Mouse (Mus musculus) CD8-positive naive resting alpha-beta T cell, adult 2 months (primary cell): ENCODE results near the gene Prss53.

ENCODE experiments used
- DNase-seq, 2 experiments: peaks; one replicate each; pipeline ENCODE4 v3.0.0; 2022; ENCODE audit warnings: low read depth in 2 of 2, low spot score in 2 of 2

Gene Prss53

DNA sequence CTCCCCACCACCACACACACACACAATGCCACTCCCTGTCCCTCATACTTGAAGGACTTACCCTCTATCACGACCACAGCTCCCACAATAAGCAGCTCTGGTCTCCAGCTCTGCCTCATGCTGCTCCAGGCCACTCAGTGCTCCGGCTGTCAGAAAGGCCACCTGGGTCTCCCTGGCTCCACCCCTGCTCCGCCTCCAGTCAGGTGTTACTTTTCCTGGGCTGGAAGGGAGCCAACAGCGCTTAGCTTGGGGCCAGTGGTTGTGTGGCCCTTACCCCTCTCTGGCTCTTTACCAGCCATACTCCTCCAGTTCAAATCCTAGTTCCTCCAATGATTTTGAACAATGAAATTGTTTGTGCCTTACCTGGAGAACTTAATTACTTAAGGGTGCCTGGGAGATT lies at the start of gene Prss53:
TSS of gene Prss53 (minus strand) at position 173 of the 400 bp plus-strand sequence.
- no peak for DNase-seq

DNA sequence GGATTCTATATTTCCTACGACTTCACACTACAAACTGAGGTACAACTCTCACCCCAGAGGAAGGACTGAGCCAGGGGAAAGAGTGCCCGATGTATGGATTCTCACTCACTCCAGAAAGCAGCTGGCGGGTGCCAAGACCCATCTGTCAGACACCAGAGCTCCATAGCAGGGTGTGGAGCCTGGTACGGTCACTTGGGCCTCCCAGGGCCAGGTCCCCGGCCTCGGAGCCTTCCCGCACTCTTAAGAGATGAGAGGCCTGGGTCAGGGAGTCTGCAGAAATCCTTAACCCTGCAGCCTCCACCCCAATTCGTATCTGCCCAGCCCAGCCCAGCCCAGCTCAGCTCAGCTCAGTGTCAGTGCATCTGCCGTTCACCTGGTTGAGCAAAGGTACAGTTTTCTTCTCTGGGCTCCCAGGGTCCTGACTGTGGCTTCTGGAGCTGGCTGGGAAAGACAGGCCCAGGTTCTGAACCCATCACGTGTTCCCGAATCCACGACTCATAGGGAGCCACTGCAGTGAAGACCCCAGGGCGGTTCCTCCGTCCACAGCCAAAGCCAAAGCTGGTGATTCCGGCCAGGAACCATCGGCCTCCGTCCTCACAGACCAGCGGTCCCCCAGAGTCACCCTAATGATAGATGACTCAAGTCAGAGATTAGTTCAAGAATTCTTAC lies 45.6 kb upstream of the Prss53 start:
- no peak for DNase-seq

DNA sequence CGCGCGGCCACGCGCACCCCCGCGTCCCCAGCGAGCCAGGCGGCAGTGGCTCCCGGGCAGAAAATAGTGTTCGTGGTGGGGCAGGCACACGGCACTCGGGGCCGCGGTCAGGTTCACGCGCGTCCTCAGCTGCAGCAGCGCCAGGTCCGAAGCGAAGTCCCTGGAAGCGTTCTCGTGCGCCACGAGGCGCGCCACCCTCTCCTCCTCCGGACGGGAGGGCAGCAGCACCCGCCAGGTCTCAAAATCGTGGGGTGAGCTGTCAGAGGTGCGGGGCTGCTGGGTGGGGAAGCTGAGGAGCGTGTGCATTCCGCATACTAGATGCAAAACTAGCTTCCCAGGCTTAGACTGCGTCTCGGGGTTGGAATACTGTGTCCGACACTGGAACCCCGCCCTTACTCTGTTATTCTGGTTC lies 45.0 kb upstream of the Prss53 start:
- DNase-seq, result no peak

DNA sequence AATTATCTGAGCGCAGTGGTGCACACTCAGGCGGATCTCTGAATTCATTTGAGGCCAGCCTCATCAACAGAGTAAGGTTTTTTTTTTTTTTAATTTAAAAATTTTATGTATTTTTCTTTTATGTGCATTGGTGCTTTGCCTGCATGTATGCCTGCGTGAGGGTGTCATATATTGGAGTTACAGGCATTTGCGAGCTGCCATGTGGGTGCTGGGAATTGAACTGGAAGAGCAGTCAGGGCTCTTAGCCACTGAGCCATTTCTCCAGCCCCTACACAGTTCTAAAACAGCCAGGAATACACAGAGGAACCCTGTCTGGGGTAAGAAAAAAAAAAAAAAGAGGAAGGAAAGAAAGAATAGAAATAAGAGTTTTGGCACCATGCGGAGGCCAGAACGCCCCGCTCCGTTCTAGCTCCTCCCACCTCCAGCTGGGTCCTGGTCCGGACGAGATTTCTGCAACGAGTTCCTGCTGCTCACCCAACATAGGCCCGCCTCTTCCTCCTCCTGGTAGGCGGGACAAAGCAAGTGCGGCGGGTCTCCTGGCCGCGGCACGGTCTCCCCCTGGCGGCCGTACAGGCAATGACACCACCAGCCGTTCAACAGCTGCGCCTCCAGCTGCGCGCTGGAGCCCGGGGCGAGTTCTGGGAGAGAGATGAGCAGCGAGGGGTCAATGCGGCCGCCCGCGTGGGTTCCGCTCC lies 44.4 kb upstream of the Prss53 start:
- peak; percentile 92 to 93 for DNase-seq

DNA sequence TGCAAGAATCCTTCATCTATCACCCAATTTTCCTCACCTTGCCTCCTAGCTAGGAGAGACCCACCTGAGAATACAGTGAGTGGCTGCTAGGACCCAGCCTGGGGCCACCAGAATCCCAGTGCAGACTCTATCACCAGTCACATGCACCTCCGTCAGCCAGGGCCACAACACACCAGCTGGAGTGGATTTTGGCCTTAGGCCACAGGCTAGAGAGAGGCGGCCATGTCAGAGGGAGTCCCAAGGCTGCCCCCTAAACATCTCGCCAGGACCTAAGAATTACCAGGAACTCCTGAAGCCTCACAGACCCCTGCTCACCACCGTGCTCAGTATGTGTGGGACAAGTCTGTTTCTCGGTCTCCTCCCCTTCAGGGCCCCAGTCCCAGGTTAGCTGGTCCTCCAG lies 43.3 kb upstream of the Prss53 start:
- DNase-seq, result no peak

DNA sequence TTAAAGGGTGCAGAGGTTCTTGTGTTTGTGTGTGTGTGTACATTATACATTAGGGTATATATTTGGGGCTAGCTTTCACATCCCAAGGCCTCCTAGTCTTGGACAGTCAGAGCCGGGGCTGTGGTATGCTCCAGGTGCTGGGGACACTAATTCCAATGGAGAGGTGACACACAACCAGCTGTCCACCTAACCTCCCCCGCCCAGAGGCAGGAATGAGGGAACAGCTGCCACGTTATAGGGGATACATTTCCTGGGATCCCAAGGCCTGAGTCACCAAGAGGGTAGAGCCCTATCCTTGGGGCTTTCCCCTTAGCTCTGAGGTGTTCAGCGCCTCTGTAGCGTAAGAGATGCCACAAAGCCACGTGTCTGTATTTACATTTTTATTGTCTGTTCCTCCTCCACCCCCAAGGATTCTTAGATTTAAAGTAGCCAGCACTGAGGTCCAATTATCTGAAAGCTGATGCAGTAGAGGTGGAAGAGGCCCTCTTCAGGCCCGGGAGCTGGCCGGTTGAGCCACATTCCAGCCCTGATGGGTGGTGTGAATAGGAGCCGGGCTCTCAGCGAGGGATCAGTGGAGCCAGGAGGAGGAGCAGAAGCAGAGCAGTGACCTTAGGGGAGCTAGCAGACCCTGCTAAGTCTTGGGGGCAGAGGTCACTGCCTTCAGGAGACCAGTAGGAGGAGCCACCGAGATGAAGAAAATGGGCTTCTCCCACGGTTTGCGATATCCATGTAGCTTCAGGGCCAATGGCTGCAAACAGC lies 41.7 kb upstream of the Prss53 start:
- DNase-seq, result no peak

DNA sequence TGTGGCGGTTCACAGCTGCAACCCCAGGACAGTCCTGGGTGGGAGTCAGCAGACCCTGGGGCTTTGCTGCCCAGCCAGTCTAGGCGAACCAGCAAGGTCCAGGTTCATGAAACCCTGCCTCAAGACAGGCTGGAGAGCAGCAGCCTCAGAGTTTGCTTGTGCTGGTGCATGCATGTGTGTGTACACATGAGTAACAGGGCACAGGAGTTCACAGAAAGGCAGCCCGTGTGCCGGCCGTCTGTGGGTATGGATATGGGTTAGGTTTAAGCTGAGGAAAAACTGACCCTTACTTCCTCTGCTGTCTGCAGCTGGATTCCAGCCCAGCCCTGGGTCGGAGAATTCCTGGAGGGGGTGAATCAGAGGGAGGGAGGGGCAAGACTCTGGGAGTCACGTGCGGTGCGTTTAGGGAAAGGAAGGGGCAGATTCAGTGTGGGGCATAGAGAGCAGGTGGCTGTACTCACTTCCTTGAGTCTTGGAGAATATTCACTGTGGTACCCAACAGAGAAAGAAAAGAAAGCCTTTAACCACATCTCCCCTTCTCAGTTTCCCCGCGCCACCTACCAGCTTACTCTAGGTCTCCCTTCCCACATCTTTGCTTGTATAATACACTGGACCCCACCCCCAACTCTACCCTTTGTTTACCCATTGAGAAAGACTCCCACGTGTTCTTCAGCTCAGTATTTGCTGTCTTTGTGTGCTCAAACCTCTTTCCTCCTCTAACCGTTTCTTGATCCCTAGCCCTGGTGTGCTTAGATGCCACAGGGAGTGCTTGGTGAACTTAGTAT lies 40.8 kb upstream of the Prss53 start:
- DNase-seq, result no peak

DNA sequence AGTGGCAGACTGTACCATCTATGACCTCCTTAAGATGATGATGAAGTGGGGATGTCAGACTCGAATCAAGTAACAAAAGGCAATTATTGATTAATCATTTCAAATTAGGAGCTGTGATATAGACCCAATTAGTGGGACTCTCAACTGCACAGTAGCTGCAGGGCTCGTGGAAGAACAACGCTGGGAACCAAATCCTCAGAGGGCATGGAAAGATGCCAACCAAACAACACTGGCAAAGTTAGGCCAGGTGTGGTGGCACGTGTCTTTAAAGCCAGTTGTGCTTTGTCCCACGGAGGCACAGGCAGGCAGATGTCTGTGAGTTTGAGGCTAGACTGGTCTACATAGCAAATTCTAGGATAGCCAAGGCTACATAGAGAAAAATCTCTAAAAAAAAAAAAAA lies 39.9 kb upstream of the Prss53 start:
- no peak for DNase-seq

DNA sequence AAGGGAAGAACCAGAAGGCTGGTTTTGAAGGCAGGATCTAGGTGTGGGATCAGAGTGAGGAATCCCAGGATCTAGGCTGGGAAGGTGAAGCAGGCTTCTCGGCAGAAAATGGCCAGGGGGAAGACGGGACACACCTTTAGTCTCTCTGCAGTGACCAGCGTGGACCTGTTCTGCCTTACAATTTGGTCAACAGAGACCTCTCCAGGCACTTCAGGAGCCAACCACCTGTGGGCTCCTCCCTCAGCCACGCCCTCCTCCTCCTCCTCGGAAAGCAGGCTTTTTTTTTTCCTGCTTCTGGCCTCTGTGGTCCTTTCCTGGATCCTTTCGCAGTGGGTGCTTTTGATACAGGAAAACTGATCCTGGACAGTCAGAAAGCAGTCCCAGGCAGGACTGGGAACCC lies 39.2 kb upstream of the Prss53 start, which contains the start of gene Prss8:
TSS of gene Prss8 (minus strand) at position 182 of the 400 bp plus-strand sequence.
- DNase-seq, result no peak

DNA sequence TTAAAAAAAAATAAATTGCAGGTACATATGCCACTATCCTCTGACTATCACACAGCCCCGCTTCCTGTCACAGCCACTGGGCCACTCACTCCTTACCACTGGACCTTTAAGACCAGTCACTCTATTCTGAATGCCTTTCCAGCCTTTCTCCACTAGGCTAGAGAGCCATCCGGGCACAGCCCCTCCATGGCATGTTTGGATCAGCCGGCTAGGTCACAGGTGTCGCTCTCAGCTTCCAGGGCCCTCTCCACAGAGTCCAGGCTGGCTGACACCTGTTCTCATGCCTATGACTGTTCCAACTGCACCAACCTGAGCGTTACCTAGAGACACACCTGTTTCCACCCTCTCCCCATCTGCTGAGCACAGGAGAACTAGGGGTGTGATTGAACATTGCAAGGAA lies 37.8 kb upstream of the Prss53 start:
- no peak for DNase-seq

DNA sequence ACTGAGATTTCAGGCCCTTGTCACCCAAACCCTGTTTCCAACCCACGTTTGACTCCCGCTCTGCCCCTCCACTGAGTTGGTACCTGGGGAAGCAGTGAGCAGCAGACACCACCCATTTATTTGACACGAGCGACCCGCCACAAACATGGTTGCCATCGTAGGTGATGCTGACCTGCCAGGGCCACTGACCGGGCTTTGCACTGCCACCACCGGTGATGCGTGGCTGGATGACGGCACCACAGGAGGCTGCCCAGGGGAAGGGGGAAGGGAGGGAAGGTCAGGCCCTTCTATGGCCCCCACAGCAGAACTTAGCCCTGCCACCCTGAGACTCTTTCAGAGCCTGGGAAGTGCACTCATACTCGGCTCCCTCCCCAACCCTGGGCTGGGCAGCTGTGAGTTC lies 37.0 kb upstream of the Prss53 start:
- no peak for DNase-seq

DNA sequence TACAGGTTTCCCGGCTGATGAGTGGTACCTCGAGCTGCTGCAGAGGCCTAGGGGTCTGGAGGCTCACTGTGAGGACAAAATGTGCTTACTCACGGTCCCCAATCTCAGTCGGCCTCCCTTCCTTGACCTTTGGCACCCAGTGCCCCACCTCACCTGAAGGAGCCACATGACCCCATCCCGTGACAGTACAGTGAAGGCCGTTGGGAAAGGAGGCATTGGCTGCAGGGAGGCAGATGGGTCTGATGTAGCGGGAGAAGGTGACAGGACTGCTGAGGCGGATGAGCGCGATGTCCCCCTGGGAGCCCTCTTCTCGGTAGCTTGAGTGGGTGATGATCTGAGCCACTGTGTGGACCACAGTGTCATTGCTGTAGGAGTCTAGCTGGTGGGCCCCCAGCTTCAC lies 36.1 kb upstream of the Prss53 start:
- no peak for DNase-seq

DNA sequence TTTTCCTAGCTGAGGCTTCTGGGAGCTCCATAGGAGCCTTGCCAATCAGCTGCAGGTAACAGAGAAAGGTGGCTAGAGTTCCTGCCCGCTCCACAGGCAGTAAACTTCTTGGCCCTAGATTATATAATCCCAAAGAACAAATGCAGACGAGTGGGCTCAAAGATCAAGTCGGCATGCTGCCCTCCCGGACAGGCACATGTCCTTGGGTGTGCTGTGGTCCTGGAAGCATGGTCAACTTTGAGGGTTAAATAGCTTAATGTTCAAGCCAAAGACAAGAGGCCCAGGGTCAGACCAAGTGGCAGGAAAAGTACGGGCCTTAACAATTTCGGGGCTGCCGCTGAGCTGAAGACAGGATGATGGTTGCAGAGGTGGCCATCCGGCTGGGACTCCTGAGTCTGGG lies 35.3 kb upstream of the Prss53 start:
- DNase-seq, result no peak

DNA sequence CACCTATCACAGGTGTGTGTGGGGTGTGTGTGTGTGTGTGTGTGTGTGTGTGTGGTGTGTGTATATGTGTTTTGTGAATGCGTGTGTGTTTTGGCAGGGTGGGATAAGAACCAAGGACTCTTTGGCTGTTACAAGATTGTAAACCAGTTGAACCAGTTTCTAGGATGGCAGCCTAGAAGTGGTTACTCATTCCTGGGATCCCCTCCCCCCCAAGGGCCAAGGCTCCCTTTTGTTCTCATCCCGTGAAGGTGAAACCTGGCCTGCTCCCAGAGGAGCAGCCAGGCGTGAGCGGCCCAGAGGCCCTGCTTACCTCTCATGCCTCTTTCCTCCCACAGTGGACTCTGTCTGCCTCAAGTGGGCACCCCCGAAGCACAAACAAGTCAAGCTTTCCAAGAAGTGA lies 34.5 kb upstream of the Prss53 start:
- DNase-seq, result no peak

DNA sequence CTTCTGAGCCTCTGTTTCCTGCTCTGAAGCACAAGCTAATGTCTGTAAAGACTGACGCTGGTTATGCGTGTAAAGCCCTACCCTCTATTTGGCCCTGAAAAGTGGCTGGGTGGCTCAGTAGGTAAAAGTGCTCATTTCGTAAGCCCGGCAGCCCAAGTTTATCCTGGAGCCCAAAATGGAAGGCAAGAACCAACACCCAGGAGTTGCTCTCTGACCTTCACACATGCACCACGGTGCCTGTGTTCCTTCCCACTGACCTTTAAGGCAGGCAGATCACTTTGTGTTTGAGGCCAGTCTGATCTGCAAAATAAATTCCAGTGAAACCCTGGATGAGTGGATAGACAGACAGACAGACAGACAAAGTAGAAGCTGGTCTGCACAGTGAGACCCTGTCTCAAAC lies 32.9 kb upstream of the Prss53 start:
- no peak for DNase-seq

DNA sequence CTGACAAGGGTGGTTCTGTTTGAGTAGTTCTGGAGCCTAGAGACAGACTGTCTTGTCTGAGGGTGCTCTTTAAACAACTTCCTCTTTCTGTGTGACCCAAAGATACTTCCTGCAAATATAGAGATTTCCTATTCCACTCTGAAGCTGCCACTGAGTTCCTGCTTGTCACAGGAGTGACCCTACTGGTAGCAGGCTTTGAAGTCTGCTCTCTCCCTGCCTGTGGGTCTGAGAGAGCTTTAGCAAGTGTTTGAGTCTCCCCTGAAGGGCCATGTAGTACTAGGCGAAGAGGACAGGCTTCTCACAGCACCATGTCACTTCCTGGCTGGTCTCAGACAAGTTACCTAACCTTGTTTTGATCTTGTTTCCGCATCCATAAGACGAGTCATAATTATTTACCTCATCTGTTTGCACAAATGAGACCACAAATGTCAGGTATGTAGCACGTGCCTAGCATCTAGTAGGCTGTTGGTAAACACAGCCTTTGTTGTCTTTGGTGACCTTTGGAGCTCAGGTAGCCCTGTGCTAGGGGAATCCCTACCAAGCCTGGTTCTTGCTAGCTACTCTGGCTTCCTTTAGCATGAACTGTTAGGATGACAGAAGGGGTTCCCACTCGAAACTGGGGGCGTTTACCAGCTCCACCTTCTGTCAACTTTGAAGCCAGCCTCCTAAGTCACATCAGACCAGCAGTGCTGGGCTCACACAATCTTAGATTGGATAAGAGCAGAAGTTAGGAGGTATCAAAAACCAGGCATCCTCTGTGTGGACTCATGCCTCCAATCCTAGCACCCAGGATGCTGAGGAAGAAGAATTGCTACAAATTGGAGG lies 31.9 kb upstream of the Prss53 start:
- DNase-seq, result no peak

DNA sequence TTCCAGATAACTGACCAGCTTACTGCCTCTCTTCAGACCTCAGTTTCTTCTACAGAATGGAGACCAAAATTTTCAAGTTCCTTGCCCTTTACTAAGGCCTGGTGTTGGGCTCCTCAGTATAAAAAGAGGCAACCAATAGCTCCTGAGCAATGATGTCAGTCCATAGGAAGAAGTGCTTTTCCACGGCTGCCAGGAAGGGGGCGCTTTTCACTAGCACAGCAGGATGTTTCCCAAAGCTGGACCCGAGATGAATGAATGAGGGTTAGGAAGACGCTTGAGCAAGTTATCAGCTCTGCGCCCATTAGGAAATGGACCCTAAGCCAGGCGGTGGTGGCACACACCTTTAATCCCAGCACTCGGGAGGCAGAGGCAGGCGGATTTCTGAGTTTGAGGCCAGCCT lies 30.7 kb upstream of the Prss53 start:
- DNase-seq, result no peak

DNA sequence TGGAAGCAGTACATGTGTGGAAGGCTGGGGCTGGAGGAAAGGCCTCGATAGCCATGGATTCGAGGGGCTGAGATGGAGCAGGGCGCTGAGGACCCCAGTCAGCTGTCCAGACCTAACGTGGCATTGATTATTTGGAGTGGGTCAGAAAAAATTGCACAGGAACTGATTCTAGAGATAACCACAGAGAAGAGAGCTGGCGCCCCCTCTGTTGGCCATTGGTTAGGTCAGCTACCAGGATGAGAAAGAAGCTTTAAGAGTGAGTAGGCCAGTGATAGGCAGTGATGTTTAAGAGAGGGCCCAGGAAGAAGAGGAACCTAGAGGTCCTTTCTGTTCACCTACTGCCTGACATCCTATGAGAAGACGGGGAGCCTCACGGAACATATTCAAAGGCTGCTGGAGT lies 28.5 kb upstream of the Prss53 start:
- DNase-seq, result no peak

DNA sequence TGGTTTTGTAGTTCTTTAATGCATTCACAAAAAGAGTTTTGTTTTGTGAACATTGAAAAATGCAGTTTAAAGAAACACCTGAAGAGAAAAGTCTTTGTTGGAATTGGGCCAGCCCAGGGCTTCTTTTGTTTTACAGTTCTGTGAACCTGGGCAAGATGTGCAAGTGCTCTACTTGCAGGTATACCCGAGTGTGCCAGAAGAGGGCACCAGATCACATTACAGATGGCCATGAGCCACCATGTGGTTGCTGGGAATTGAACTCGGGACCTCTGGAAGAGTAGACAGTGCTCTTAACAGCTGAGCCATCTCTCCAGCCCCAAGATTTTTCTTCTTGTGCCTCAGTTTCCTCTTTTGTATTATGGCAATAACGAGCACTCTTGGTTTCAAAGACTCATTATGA lies 27.4 kb upstream of the Prss53 start:
- peak; percentile 39 to 67 for DNase-seq

DNA sequence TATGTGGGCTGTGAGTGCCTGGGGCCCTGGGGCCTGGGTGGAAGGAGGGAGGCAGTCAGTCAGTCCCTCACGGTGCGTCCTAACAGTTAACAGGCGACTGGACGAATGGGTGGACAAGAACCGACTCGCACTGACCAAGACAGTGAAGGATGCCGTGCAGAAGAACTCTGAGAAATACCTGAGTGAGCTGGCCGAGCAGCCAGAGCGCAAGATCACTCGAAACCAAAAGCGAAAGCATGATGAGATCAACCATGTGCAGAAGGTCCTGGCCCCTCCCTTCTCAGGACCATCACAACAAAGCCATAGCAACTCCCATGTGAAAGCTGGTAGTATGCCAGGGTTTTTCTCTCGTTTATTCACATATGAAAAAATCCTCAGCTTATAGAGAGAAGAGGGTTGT lies 24.5 kb upstream of the Prss53 start:
- DNase-seq, result no peak

DNA sequence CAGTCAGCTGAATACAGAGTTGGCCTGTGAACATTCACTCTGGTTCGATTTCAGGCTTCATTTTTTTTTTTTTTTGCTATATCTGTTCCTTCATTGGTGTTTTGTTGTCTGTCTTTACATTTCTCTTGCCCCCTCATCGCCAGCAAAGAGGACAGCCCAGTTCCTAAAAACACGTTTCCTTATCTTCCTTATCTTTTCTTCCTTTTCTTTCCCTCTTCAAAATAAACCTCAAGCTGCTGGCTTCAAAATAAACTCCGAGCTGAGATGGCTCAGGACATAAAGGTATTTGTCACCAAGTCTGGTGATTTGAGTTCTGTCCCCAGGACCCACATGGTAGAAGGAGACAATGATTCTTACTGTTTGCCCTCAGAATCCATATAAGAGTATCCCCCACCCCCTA lies 22.2 kb upstream of the Prss53 start:
- no peak for DNase-seq
